ENCODE assay signal across 17 mouse cellular contexts in genomic region chr19:21552801-21553200, GRCm38 (mm10).
"Had no signal": no experiment of that assay in that cellular context is flagged by ENCODE, and none has a peak within 500 bp of the region (broad histone marks: within the 10 kb centered on the region; RNA-seq: fewer than 3 reads in every experiment).

No protein-coding gene starts in this region.

- H3K4me1 ChIP-seq: lung, embryonic 15.5 days; midbrain, embryonic 13.5 days; neural tube, embryonic 12.5 days; stomach, embryonic 15.5 days had no signal

- H3K27me3 ChIP-seq: lung, embryonic 15.5 days; megakaryocyte, embryonic 14.5 days; midbrain, embryonic 13.5 days; neural tube, embryonic 12.5 days; stomach, embryonic 15.5 days had no signal

- DNase-seq: liver, postnatal 0 days; lung, adult 2 months; lung, postnatal 14 days; lung, postnatal 36 days; right cerebral cortex, postnatal 14 days; thymus, adult 2 months; thymus, postnatal 25 days; thymus, postnatal 4 days had no signal

- H3K4me3 ChIP-seq: lung, embryonic 15.5 days; midbrain, embryonic 13.5 days; neural tube, embryonic 12.5 days; stomach, embryonic 15.5 days had no signal

- H3K36me3 ChIP-seq: lung, embryonic 15.5 days; midbrain, embryonic 13.5 days; neural tube, embryonic 12.5 days; stomach, embryonic 15.5 days had no signal

- ATAC-seq: liver, postnatal 0 days; midbrain, embryonic 13.5 days; midbrain, embryonic 16.5 days had no signal

- H3K9ac ChIP-seq: liver, postnatal 0 days; lung, embryonic 15.5 days; midbrain, embryonic 13.5 days; neural tube, embryonic 12.5 days; stomach, embryonic 15.5 days had no signal

- H3K9me3 ChIP-seq: lung, embryonic 15.5 days; megakaryocyte, embryonic 14.5 days; midbrain, embryonic 13.5 days; neural tube, embryonic 12.5 days; stomach, embryonic 15.5 days had no signal

- H3K27ac ChIP-seq: lung, embryonic 15.5 days; macrophage; midbrain, embryonic 13.5 days; neural tube, embryonic 12.5 days; stomach, embryonic 15.5 days; stomach, postnatal 0 days had no signal

- H3K4me2 ChIP-seq: lung, embryonic 15.5 days; midbrain, embryonic 11.5 days; midbrain, embryonic 13.5 days; neural tube, embryonic 12.5 days; stomach, embryonic 15.5 days had no signal
